Mouse (Mus musculus) kidney, postnatal 10 days (tissue): ENCODE measurements around the gene Borcs8.

ENCODE experiments used
- DNase-seq: peaks from one replicate; pipeline ENCODE4 v3.0.0; 2021; ENCODE audit warnings: mixed read lengths

Gene Borcs8

DNA sequence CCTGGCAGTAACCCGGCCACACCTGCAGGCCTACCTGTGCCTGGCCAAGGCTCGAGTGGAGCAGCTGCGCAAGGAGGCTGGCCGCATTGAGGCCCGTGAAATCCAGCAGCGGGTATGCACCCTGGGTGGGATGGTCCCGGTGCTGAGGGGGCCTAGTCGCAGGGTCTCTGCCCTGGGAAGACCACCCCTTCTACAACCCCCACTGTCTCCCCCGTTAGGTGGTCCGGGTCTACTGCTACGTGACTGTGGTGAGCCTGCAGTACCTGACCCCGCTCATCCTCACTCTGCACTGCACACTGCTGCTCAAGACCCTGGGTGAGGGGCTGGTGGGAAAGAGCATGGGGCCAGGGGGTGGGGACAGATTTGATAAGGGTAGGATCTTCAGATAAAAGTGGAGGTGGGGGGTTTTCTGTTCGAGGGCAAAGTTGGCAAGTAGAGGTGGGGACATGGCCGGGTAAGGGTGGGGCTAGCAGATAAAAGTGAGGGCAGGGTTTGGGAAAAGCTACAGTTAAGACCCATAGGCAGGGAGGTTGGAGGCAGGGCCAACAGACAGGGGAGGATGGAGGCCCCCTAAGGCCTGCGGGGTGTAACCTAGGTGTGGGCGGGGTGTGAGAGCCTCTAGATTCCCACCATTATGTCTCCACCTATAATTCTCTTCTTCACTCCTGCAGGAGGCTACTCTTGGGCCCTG lies 42.1 kb downstream of the Borcs8 start:
- DNase-seq, result peak; percentile 8

DNA sequence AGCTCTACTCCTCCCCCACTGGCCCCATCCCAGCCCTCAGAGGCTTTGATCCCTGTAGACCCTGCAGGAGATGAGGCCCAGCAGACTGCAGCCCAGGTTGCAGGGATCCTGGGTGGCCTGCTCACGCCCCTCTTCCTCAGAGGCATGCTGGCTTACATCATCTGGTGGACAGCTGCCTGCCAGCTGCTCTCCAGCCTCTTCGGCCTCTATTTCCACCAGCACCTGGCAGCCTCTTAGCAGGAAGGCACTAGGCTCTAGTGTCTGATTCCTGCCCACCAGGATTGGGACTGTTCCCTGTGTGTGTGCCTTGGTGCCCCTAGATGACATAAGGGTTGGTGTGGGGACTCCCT lies 42.6 kb downstream of the Borcs8 start:
- no peak for DNase-seq

DNA sequence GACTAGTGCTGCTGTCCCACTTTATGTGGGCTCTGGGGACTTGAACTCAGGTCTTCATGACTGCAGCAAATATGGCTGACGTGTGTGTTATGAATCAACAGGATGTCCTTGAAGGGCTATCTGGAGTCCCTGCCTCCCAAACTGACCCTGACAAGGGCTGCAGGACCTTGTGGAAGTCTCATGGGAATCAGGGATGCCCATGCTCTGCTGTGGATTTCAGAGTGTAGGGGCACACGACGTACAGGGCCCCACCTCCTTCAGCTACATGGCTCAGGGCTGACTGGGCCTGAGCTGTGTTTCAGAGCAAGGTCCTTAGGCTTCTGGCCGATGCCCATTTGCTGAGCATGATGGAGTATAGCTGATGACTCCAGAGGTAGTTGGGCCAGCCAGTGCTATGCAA lies 43.9 kb downstream of the Borcs8 start:
- DNase-seq, result peak; percentile 7

- DNase-seq, result peak; percentile 82
These were observed 49.4 kb downstream of the Borcs8 start for GRCm38 (mm10) chr8:70188707-70189106.

DNA sequence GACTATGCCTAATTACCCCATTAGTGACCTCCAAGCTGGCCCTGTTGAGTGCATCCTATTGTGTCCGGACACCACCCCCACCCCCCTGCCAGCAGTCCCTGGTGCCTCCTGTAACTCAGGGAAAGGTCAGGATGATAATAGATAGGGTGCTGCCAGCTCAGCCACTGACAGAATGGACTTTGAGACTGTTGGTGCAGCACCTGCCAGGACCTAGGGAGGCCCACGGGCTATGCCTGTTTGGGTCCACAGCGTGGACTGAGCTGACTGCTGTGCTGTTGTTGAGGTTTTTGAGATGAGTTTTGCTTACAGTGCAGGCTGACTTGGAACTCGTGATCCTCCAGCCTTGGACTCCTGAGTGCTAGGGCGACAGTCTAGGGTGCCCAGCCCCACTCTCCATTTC lies 53.9 kb downstream of the Borcs8 start:
- peak; percentile 61 for DNase-seq

DNA sequence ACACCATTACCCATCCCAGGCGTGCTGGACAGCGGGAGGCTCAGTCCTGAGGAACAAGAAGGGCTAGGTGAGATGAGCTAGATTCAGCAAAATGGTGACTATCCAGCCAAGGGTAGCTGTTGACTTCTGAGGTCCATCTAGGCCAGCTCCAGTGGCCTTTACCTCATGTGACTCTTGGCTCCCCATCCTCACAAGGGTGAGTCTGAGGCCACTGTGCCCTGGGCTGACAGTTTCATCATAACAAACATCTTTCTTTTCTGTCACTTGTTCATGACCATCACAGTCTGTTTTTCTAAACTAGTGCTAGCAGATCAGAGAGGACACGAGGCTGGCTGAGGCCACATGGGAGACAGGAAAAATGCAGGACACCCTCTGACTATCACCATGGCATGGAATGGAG lies 54.9 kb downstream of the Borcs8 start:
- DNase-seq, result no peak

GRCm38 (mm10) chr8:70195762-70196161 lies 56.5 kb downstream of the Borcs8 start:
- no peak for DNase-seq
